Mouse (Mus musculus): ENCODE measurements around the gene Orai3. TPM values are rescaled to one million over a fixed set of nuclear protein-coding genes. Genes with fewer than 3 reads are reported as not detected.

The Orai3 gene
- polyA plus RNA-seq, 1 experiment: 24.1 TPM

GRCm38 (mm10) chr7:127745652-127746493, 23.7 kb upstream of the Orai3 start:
- no peaks in the 10 kb centered on the region for H3K27me3 ChIP-seq (ENCODE audit: control insufficient read depth, insufficient read depth, low read length)
- DNase-seq: peak; percentile 96 to 100
- peaks cover 4% of the 10 kb centered on the region; the same call in 1 of the 2 replicates for H3K4me1 ChIP-seq (ENCODE audit: control insufficient read depth, insufficient read depth, low read length)
- peak overlapping the region; percentile 88 for H3K4me3 ChIP-seq (replicated peaks; ENCODE audit: insufficient read depth, low read depth, low read length)
- H3K27ac ChIP-seq (ENCODE audit: insufficient read depth, low read length): peak overlapping the region; percentile 6; the same call in 1 of the 2 replicates
- WGBS: under 1% methylated on average over 38 of the region's 39 CpGs
- TF ChIP-seq POLR2A (IDR thresholded peaks at IDR 0.05; ENCODE audit: borderline replicate concordance, insufficient read depth, low read length): peak; percentile 63; the same call in 1 of the 2 replicates
- TF ChIP-seq CTCF (IDR thresholded peaks at IDR 0.05; ENCODE audit: borderline replicate concordance, insufficient read depth, low read depth, low read length): no peak

GRCm38 (mm10) chr7:127746494-127747491, 22.8 kb upstream of the Orai3 start:
- DNase-seq: peak; percentile 49 to 58
- WGBS: 1% methylated on average over 61 of the region's 62 CpGs
- no peak overlapping the region for H3K27ac ChIP-seq (ENCODE audit: insufficient read depth, low read length)
- peaks cover 4% of the 10 kb centered on the region; the same call in 1 of the 2 replicates for H3K4me1 ChIP-seq (ENCODE audit: control insufficient read depth, insufficient read depth, low read length)
- TF ChIP-seq CTCF (IDR thresholded peaks at IDR 0.05; ENCODE audit: borderline replicate concordance, insufficient read depth, low read depth, low read length): no peak
- H3K27me3 ChIP-seq (ENCODE audit: control insufficient read depth, insufficient read depth, low read length): no peaks in the 10 kb centered on the region
- peak overlapping the region; percentile 75 for H3K4me3 ChIP-seq (replicated peaks; ENCODE audit: insufficient read depth, low read depth, low read length)

- H3K4me3 ChIP-seq (replicated peaks; ENCODE audit: insufficient read depth, low read depth, low read length): no peak overlapping the region
- TF ChIP-seq POLR2A (IDR thresholded peaks at IDR 0.05; ENCODE audit: borderline replicate concordance, insufficient read depth, low read length) (no peak), CTCF (IDR thresholded peaks at IDR 0.05; ENCODE audit: borderline replicate concordance, insufficient read depth, low read depth, low read length) (no peak)
- WGBS: 41% methylated on average over 6 of the region's 6 CpGs
- peaks cover 4% of the 10 kb centered on the region; the same call in 1 of the 2 replicates for H3K4me1 ChIP-seq (ENCODE audit: control insufficient read depth, insufficient read depth, low read length)
- H3K27ac ChIP-seq (ENCODE audit: insufficient read depth, low read length): no peak overlapping the region
- no peak for DNase-seq
- H3K27me3 ChIP-seq (ENCODE audit: control insufficient read depth, insufficient read depth, low read length): no peaks in the 10 kb centered on the region
Observed at GRCm38 (mm10) chr7:127747559-127748234, 21.9 kb upstream of the Orai3 start.

- TF ChIP-seq CTCF (IDR thresholded peaks at IDR 0.05; ENCODE audit: borderline replicate concordance, insufficient read depth, low read depth, low read length) (no peak), POLR2A (IDR thresholded peaks at IDR 0.05; ENCODE audit: borderline replicate concordance, insufficient read depth, low read length) (no peak)
- no peak overlapping the region for H3K4me3 ChIP-seq (replicated peaks; ENCODE audit: insufficient read depth, low read depth, low read length)
- peak in 1 of 2 experiments; percentile 25 for DNase-seq
- WGBS: 86% methylated on average over 28 of the region's 28 CpGs
- H3K4me1 ChIP-seq (ENCODE audit: control insufficient read depth, insufficient read depth, low read length): peaks cover 4% of the 10 kb centered on the region; the same call in 1 of the 2 replicates
- H3K27me3 ChIP-seq (ENCODE audit: control insufficient read depth, insufficient read depth, low read length): no peaks in the 10 kb centered on the region
- H3K27ac ChIP-seq (ENCODE audit: insufficient read depth, low read length): no peak overlapping the region
Observed at GRCm38 (mm10) chr7:127748235-127748560, 21.4 kb upstream of the Orai3 start.

- peak overlapping the region; percentile 53 for H3K4me3 ChIP-seq (replicated peaks; ENCODE audit: insufficient read depth, low read depth, low read length)
- peak overlapping the region; percentile 9; the same call in 1 of the 2 replicates for H3K27ac ChIP-seq (ENCODE audit: insufficient read depth, low read length)
- no peaks in the 10 kb centered on the region for H3K27me3 ChIP-seq (ENCODE audit: control insufficient read depth, insufficient read depth, low read length)
- WGBS: 49% methylated on average over 19 of the region's 19 CpGs
- peak; percentile 55 to 78 for DNase-seq
- peaks cover 4% of the 10 kb centered on the region; the same call in 1 of the 2 replicates for H3K4me1 ChIP-seq (ENCODE audit: control insufficient read depth, insufficient read depth, low read length)
- TF ChIP-seq CTCF (IDR thresholded peaks at IDR 0.05; ENCODE audit: borderline replicate concordance, insufficient read depth, low read depth, low read length) (no peak), POLR2A (IDR thresholded peaks at IDR 0.05; ENCODE audit: borderline replicate concordance, insufficient read depth, low read length) (no peak)
Observed at GRCm38 (mm10) chr7:127750131-127751127, 19.2 kb upstream of the Orai3 start.

- TF ChIP-seq CTCF (IDR thresholded peaks at IDR 0.05; ENCODE audit: borderline replicate concordance, insufficient read depth, low read depth, low read length) (no peak), POLR2A (IDR thresholded peaks at IDR 0.05; ENCODE audit: borderline replicate concordance, insufficient read depth, low read length) (no peak)
- no peak overlapping the region for H3K27ac ChIP-seq (ENCODE audit: insufficient read depth, low read length)
- whole genome bisulfite sequencing: 92% methylated on average over 5 of the region's 5 CpGs
- peaks cover 11% of the 10 kb centered on the region; the same call in 1 of the 2 replicates for H3K4me1 ChIP-seq (ENCODE audit: control insufficient read depth, insufficient read depth, low read length)
- no peak overlapping the region for H3K4me3 ChIP-seq (replicated peaks; ENCODE audit: insufficient read depth, low read depth, low read length)
- peak in 1 of 2 experiments; percentile 11 for DNase-seq
- no peaks in the 10 kb centered on the region for H3K27me3 ChIP-seq (ENCODE audit: control insufficient read depth, insufficient read depth, low read length)
Observed at GRCm38 (mm10) chr7:127751619-127752018, 18.0 kb upstream of the Orai3 start.
